ENCODE assay signal across 22 mouse cellular contexts in the genomic region with DNA sequence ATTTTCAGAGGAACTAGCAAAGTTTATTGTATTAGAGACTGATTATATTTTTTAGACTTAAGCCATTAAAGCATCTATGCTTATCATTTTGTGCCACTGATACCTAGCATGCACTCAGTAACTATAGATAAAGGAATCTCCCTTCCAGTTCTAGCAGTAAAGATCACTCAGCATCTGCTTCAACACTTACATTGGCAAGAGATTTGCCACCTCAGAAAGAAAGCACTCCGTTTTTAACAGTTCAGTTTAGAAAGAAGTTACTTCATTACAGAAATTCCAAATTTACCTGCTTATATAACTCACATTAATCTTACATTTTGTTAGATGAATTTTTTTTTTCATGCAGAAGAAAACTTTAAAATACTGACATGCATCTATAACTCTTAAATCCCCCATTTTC.
"Had no signal": no experiment of that assay in that cellular context is flagged by ENCODE, and none has a peak within 500 bp of the region (broad histone marks: within the 10 kb centered on the region; RNA-seq: fewer than 3 reads in every experiment).

No protein-coding gene starts in this region.

- H3K27ac ChIP-seq: gastrocnemius, adult 2 months; heart, embryonic 10.5 days; hindbrain, embryonic 10.5 days; hindbrain, embryonic 12.5 days; hindbrain, embryonic 14.5 days; intestine, embryonic 15.5 days; layer of hippocampus, adult 2 months; limb, embryonic 10.5 days; limb, embryonic 12.5 days; liver, embryonic 13.5 days had no signal

- H3K4me3 ChIP-seq: gastrocnemius, adult 2 months; heart, embryonic 10.5 days; heart, embryonic 12.5 days; hindbrain, embryonic 10.5 days; hindbrain, embryonic 12.5 days; intestine, embryonic 15.5 days; layer of hippocampus, adult 2 months; limb, embryonic 10.5 days; limb, embryonic 12.5 days; liver, embryonic 13.5 days had no signal

- DNase-seq: gastrocnemius, adult 2 months; gastrocnemius, postnatal 10 days; gastrocnemius, postnatal 25 days; heart, adult 18-20 months; heart, postnatal 10 days; heart, postnatal 4 days; kidney, adult 18-20 months; kidney, adult 8-10 months; kidney, postnatal 10 days; kidney, postnatal 25 days; kidney, postnatal 4 days; liver; liver, embryonic 13.5 days had no signal
